Mouse (Mus musculus) erythroblast, embryonic 14.5 days (primary cell): ENCODE measurements at regions not wholly inside any gene's neighbourhood (a gene's known extent, or its start where the extent isn't known, plus 50 kb on each side); places are given as distances from the start of the nearest gene placed in this dataset.

Experiments
- GATA1 ChIP-seq: IDR thresholded peaks from 2 replicates; pipeline ENCODE4 v1.6.1; 2012; ENCODE audit warnings: low read length, inconsistent platforms, mixed read lengths
- TAL1 ChIP-seq: IDR thresholded peaks from 3 replicates; pipeline ENCODE4 v1.6.1; 2012; ENCODE audit warnings: low read length, inconsistent platforms, mixed read lengths

GRCm38 (mm10) chr14:76615182-76615581, 58.5 kb upstream of the Serp2 start:
- TF ChIP-seq GATA1 (no peak), TAL1 (no peak)
